Mouse (Mus musculus) stomach, postnatal 0 days (tissue): ENCODE measurements around the gene Mamdc4. TPM values are rescaled to one million over a fixed set of nuclear protein-coding genes. Genes with fewer than 3 reads are reported as not detected.
A peak's percentile ranks its signal among the peaks of the same experiment; 100 is the strongest.
"Not testable (repeated sequence)": the region's sequence is repeated elsewhere in the genome, so short reads cannot be mapped to it uniquely, and the experiment has no call there.

ENCODE experiments used
- ATAC-seq: fragments of 200-750 bp; cut with Nextera tagmentation; 2 replicates; pipeline ENCODE4 v1.8.0; 2017; ENCODE audit not compliant: low FRiP score, low TSS enrichment
- DNase-seq: peaks from one replicate; pipeline ENCODE4 v3.0.0-alpha.2; 2016; ENCODE audit warnings: low spot score
- H3K27ac ChIP-seq: fragments of 300-500 bp; sonication (generic); replicated peaks from 2 replicates; pipeline ENCODE4 v1.5.1; 2014; ENCODE audit warnings: mild to moderate bottlenecking, control low read depth
- H3K27me3 ChIP-seq: fragments of 300-500 bp; sonication (generic); 2 replicates; pipeline ENCODE4 v1.6.1; 2014; ENCODE audit warnings: low read length; ENCODE audit not compliant: control insufficient read depth, insufficient read depth
- H3K36me3 ChIP-seq: fragments of 300-500 bp; sonication (generic); 2 replicates; pipeline ENCODE4 v1.6.1; 2014; ENCODE audit warnings: low read length, mixed read lengths; ENCODE audit not compliant: control insufficient read depth, insufficient read depth
- H3K4me1 ChIP-seq: fragments of 300-500 bp; sonication (generic); replicated peaks from 2 replicates; pipeline ENCODE4 v1.6.1; 2014; ENCODE audit warnings: antibody characterized with exemption; ENCODE audit not compliant: control insufficient read depth, insufficient read depth
- H3K4me2 ChIP-seq: fragments of 300-500 bp; sonication (generic); replicated peaks from 2 replicates; pipeline ENCODE4 v1.6.1; 2014; ENCODE audit warnings: low read depth, mild to moderate bottlenecking, control low read depth, moderate library complexity
- H3K4me3 ChIP-seq: fragments of 300-500 bp; sonication (generic); 2 replicates; pipeline ENCODE4 v1.5.1; 2014; ENCODE audit warnings: low read depth, low read length, control low read depth
- H3K9ac ChIP-seq: fragments of 300-500 bp; sonication (generic); 2 replicates; pipeline ENCODE4 v1.6.1; 2014; ENCODE audit warnings: mild to moderate bottlenecking, low read length, control low read depth, mixed read lengths
- H3K9me3 ChIP-seq: fragments of 300-500 bp; sonication (generic); 2 replicates; pipeline ENCODE4 v1.6.1; 2016; ENCODE audit warnings: low read length; ENCODE audit not compliant: control insufficient read depth
- CTCF ChIP-seq: IDR thresholded peaks from 2 replicates; pipeline ENCODE4 v1.5.1; 2016; ENCODE audit warnings: antibody characterized with exemption, low read depth, mild to moderate bottlenecking, moderate library complexity
- EP300 ChIP-seq: optimal IDR thresholded peaks from 2 replicates; pipeline ENCODE3; 2016; ENCODE audit warnings: antibody characterized with exemption
- WGBS: fragments of 180-500 bp; shearing (Covaris S2); extraction: QIAGEN DNeasy Blood & Tissue Kit; methylation state at CpG from one replicate; pipeline ENCODE4 v1.1.7; 2014; 5-methylcytosine and 5-hydroxymethylcytosine counted together
- polyA plus RNA-seq: library from polyadenylated mRNA; unstranded; fragments of >200 nt; fragmentation: Nextera tagmentation; extraction: Ambion mirVana; gene quantifications from 2 replicates; pipeline ENCODE4 v1.2.1, GENCODE M21; 2015

Mamdc4 gene
- polyA plus RNA-seq, 1 experiment from 2014 or later: 0.55 TPM

GRCm38 (mm10) chr2:25560551-25560950, 14.1 kb downstream of the Mamdc4 start:
- no peaks in the 10 kb centered on the region for H3K9me3 ChIP-seq
- H3K27ac ChIP-seq: no peak overlapping the region
- no peaks in the 10 kb centered on the region for H3K27me3 ChIP-seq
- no peak for DNase-seq
- H3K4me1 ChIP-seq: 0 out of 2 replicates have a peak, but pooled peaks cover 3% of the 10 kb centered on the region
- H3K36me3 ChIP-seq: peaks cover 23% of the 10 kb centered on the region
- no peak for ATAC-seq
- 94% methylated on average over 8 of the region's 8 CpGs for WGBS
- no peak overlapping the region for H3K4me3 ChIP-seq
- H3K4me2 ChIP-seq: no peak overlapping the region
- H3K9ac ChIP-seq: no peak overlapping the region
- TF ChIP-seq CTCF (no peak), EP300 (no peak)

DNA sequence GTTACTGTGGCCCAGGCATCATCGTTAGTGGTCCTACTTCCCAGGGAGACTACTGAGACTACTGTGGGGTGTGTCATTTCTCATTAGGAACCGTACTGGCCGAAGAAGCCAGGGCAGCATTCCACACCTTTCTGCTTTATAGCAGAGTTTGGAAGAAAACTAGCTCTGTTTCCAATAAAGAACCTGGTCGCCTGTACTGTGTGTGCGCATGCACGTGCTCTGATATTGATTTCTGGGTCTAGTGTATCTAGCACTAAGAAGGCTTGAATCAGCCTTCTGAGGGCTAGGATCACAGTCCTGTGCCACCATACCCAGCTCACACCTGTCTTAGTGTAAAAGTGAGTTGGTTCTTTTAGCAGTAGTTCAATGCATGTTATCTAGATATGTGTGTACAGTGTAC, 15.9 kb downstream of the Mamdc4 start:
- H3K36me3 ChIP-seq: peaks cover 17% of the 10 kb centered on the region
- ATAC-seq (no peak), DNase-seq (peak; percentile 14)
- no peaks in the 10 kb centered on the region for H3K27me3 ChIP-seq
- no peaks in the 10 kb centered on the region for H3K9me3 ChIP-seq
- peak overlapping the region; percentile 91 for H3K9ac ChIP-seq
- 0 out of 2 replicates have a peak, but pooled peaks cover 3% of the 10 kb centered on the region for H3K4me1 ChIP-seq
- WGBS: 45% methylated on average over 6 of the region's 6 CpGs
- peak overlapping the region; percentile 91 for H3K4me3 ChIP-seq
- no peak overlapping the region for H3K27ac ChIP-seq
- TF ChIP-seq EP300 (no peak), CTCF (no peak)
- peak overlapping the region; percentile 91 for H3K4me2 ChIP-seq

- peak overlapping the region; percentile 91 for H3K4me3 ChIP-seq
- H3K9ac ChIP-seq: peak overlapping the region; percentile 91
- 0 out of 2 replicates have a peak, but pooled peaks cover 3% of the 10 kb centered on the region for H3K4me1 ChIP-seq
- 0% methylated on average over 23 of the region's 24 CpGs for WGBS
- H3K27ac ChIP-seq: peak overlapping the region; percentile 79
- no peaks in the 10 kb centered on the region for H3K27me3 ChIP-seq
- no peak for TF ChIP-seq EP300
- TF ChIP-seq CTCF: no peak
- no peaks in the 10 kb centered on the region for H3K9me3 ChIP-seq
- peaks cover 10% of the 10 kb centered on the region for H3K36me3 ChIP-seq
- no peak for DNase-seq
- H3K4me2 ChIP-seq: peak overlapping the region; percentile 91
- peak; percentile 41; the same call in 1 of the 2 replicates for ATAC-seq
These were observed 16.7 kb downstream of the Mamdc4 start for GRCm38 (mm10) chr2:25557964-25558360.

GRCm38 (mm10) chr2:25557221-25557963, 17.3 kb downstream of the Mamdc4 start, which contains the start of gene Edf1:
Edf1 (plus strand) TSS chr2:25557847.
- H3K4me2 ChIP-seq: peak within 1 kb of the TSS; percentile 91
- H3K36me3 ChIP-seq: peaks cover 5% of the 10 kb centered on the region
- 0 out of 2 replicates have a peak, but pooled peaks cover 3% of the 10 kb centered on the region for H3K4me1 ChIP-seq
- H3K9ac ChIP-seq: peak within 1 kb of the TSS; percentile 91
- peak within 1 kb of the TSS; percentile 91 for H3K4me3 ChIP-seq
- H3K9me3 ChIP-seq: no peaks in the 10 kb centered on the region
- peak; percentile 96 for DNase-seq
- WGBS: under 1% methylated on average over 61 of the region's 61 CpGs
- H3K27ac ChIP-seq: peak within 1 kb of the TSS; percentile 82
- peak; percentile 98 for ATAC-seq
- TF ChIP-seq EP300 (no peak), CTCF (no peak)
- no peaks in the 10 kb centered on the region for H3K27me3 ChIP-seq

GRCm38 (mm10) chr2:25556296-25556695, 18.3 kb downstream of the Mamdc4 start:
- Histone ChIP-seq H3K27ac (no peak overlapping the region), H3K27me3 (no peaks in the 10 kb centered on the region), H3K9me3 (no peaks in the 10 kb centered on the region), H3K4me1 (0 out of 2 replicates have a peak, but pooled peaks cover 3% of the 10 kb centered on the region), H3K4me2 (no peak overlapping the region), H3K9ac (no peak overlapping the region), H3K36me3 (no peaks in the 10 kb centered on the region; the same call in none of the 2 replicates), H3K4me3 (no peak overlapping the region)
- 52% methylated on average over 1 of the region's 1 CpGs for WGBS
- no peak for DNase-seq
- ATAC-seq: no peak
- TF ChIP-seq CTCF (no peak), EP300 (no peak)

GRCm38 (mm10) chr2:25555479-25555878, 19.2 kb downstream of the Mamdc4 start:
- H3K4me1 ChIP-seq, H3K4me2 ChIP-seq, DNase-seq, H3K4me3 ChIP-seq, H3K36me3 ChIP-seq, H3K27me3 ChIP-seq, H3K9ac ChIP-seq, H3K27ac ChIP-seq, ATAC-seq, H3K9me3 ChIP-seq: not testable (repeated sequence)
- TF ChIP-seq CTCF: peak; percentile 49
- WGBS: 46% methylated on average over 2 of the region's 2 CpGs

- H3K4me1 ChIP-seq, ATAC-seq, H3K27me3 ChIP-seq, H3K9ac ChIP-seq, H3K36me3 ChIP-seq, H3K9me3 ChIP-seq, H3K27ac ChIP-seq, H3K4me3 ChIP-seq, DNase-seq, H3K4me2 ChIP-seq: not testable (repeated sequence)
- 85% methylated on average over 4 of the region's 4 CpGs for WGBS
These were observed 21.4 kb downstream of the Mamdc4 start for GRCm38 (mm10) chr2:25553171-25553786.
